Mouse (Mus musculus) lung, postnatal 0 days (tissue): ENCODE measurements around the gene Sap30l.

ENCODE experiments used
- CTCF ChIP-seq: IDR thresholded peaks from 2 replicates; pipeline ENCODE4 v1.5.1; 2016; ENCODE audit warnings: antibody characterized with exemption, mild to moderate bottlenecking
- EP300 ChIP-seq: IDR thresholded peaks from 2 replicates; pipeline ENCODE4 v1.6.1; 2016; ENCODE audit warnings: antibody characterized with exemption, mild to moderate bottlenecking, control low read depth

- TF ChIP-seq CTCF (no peak), EP300 (no peak)
These were observed 24.9 kb upstream of the Sap30l start for GRCm38 (mm10) chr11:57776546-57776945.
